Mouse (Mus musculus): ENCODE measurements around the gene Mettl15.

The Mettl15 gene

GRCm38 (mm10) chr2:109156131-109156530, 124.4 kb downstream of the Mettl15 start:
- no peak for DNase-seq

GRCm38 (mm10) chr2:109153402-109154050, 127.0 kb downstream of the Mettl15 start:
- no peak for DNase-seq

- DNase-seq, result no peak
Measured at GRCm38 (mm10) chr2:109147292-109147691, 133.3 kb downstream of the Mettl15 start.

- DNase-seq, result no peak
Measured at GRCm38 (mm10) chr2:109144410-109144809, 136.1 kb downstream of the Mettl15 start.

GRCm38 (mm10) chr2:109140330-109140729, 140.2 kb downstream of the Mettl15 start:
- no peak for DNase-seq

GRCm38 (mm10) chr2:109137276-109137675, 143.3 kb downstream of the Mettl15 start:
- DNase-seq, result no peak

- no peak for DNase-seq
Measured at GRCm38 (mm10) chr2:109130718-109131117, 149.8 kb downstream of the Mettl15 start.

GRCm38 (mm10) chr2:109129921-109130320, 150.6 kb downstream of the Mettl15 start:
- DNase-seq, result no peak

GRCm38 (mm10) chr2:109105773-109106484, 174.6 kb downstream of the Mettl15 start:
- DNase-seq, result no peak

- DNase-seq, result no peak
Measured at GRCm38 (mm10) chr2:109049686-109050085, 230.9 kb downstream of the Mettl15 start.
